Mouse (Mus musculus): Measurements from ENCODE around the gene Tead3. TPM values are rescaled to one million over a fixed set of nuclear protein-coding genes. Genes with fewer than 3 reads are reported as not detected.

The Tead3 gene
- polyA plus RNA-seq, 1 experiment from 2014 or later = 8.7 TPM

GRCm38 (mm10) chr17:28300850-28301249, 49.8 kb downstream of the Tead3 start:
- 49% methylated on average over 3 of the region's 3 CpGs for WGBS
- no peak overlapping the region for H3K27ac ChIP-seq (replicated peaks)
- no peaks in the 10 kb centered on the region for H3K9me3 ChIP-seq (ENCODE audit: control insufficient read depth, low read length)
- peaks cover 11% of the 10 kb centered on the region for H3K36me3 ChIP-seq (ENCODE audit: control insufficient read depth, insufficient read depth, low read length)
- H3K9ac ChIP-seq (ENCODE audit: low read length) = no peak overlapping the region
- H3K4me2 ChIP-seq (replicated peaks; ENCODE audit: low read depth) = no peak overlapping the region
- no peaks in the 10 kb centered on the region for H3K4me1 ChIP-seq (replicated peaks; ENCODE audit: control insufficient read depth, insufficient read depth)
- DNase-seq (ENCODE audit: low spot score) (no peak), ATAC-seq (ENCODE audit: low FRiP score, low TSS enrichment) (no peak)
- TF ChIP-seq EP300 (optimal IDR thresholded peaks at IDR 0.05) (no peak), CTCF (IDR thresholded peaks at IDR 0.05; ENCODE audit: low read depth) (no peak)
- no peak overlapping the region for H3K4me3 ChIP-seq (ENCODE audit: low read depth, low read length)
- no peaks in the 10 kb centered on the region for H3K27me3 ChIP-seq (ENCODE audit: control insufficient read depth, insufficient read depth, low read length)

GRCm38 (mm10) chr17:28300323-28300722, 50.3 kb downstream of the Tead3 start:
- H3K4me2 ChIP-seq (replicated peaks; ENCODE audit: low read depth) = no peak overlapping the region
- TF ChIP-seq EP300 (optimal IDR thresholded peaks at IDR 0.05) = no peak
- no peak for TF ChIP-seq CTCF (IDR thresholded peaks at IDR 0.05; ENCODE audit: low read depth)
- no peak overlapping the region for H3K4me3 ChIP-seq (ENCODE audit: low read depth, low read length)
- WGBS = 63% methylated on average over 9 of the region's 9 CpGs
- H3K27me3 ChIP-seq (ENCODE audit: control insufficient read depth, insufficient read depth, low read length) = no peaks in the 10 kb centered on the region
- H3K36me3 ChIP-seq (ENCODE audit: control insufficient read depth, insufficient read depth, low read length) = peaks cover 11% of the 10 kb centered on the region
- 0 out of 2 replicates have a peak overlapping the region, but pooled peaks have one; percentile 23 for H3K9ac ChIP-seq (ENCODE audit: low read length)
- no peak overlapping the region for H3K27ac ChIP-seq (replicated peaks)
- ATAC-seq (ENCODE audit: low FRiP score, low TSS enrichment) (peak; percentile 21; the same call in 1 of the 2 replicates), DNase-seq (ENCODE audit: low spot score) (no peak)
- H3K9me3 ChIP-seq (ENCODE audit: control insufficient read depth, low read length) = no peaks in the 10 kb centered on the region
- no peaks in the 10 kb centered on the region for H3K4me1 ChIP-seq (replicated peaks; ENCODE audit: control insufficient read depth, insufficient read depth)

DNA sequence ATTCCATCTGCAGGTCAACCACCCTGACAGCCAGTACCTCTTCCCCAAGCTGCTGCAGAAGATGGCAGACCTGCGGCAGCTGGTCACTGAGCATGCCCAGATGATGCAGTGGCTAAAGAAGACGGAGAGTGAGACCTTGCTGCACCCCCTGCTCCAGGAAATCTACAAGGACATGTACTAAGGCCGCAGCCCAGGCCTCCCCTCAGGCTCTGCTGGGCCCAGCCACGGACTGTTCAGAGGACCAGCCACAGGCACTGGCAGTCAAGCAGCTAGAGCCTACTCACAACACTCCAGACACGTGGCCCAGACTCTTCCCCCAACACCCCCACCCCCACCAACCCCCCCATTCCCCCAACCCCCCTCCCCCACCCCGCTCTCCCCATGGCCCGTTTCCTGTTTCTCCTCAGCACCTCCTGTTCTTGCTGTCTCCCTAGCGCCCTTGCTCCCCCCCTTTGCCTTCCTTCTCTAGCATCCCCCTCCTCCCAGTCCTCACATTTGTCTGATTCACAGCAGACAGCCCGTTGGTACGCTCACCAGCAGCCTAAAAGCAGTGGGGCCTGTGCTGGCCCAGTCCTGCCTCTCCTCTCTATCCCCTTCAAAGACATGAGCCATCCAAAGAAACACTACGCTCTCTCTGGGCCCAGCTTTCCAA, 50.8 kb downstream of the Tead3 start:
- 43% methylated on average over 10 of the region's 11 CpGs for WGBS
- Histone ChIP-seq H3K36me3 (ENCODE audit: control insufficient read depth, insufficient read depth, low read length) (peaks cover 11% of the 10 kb centered on the region), H3K27me3 (ENCODE audit: control insufficient read depth, insufficient read depth, low read length) (no peaks in the 10 kb centered on the region), H3K4me1 (replicated peaks; ENCODE audit: control insufficient read depth, insufficient read depth) (no peaks in the 10 kb centered on the region), H3K4me3 (ENCODE audit: low read depth, low read length) (no peak overlapping the region), H3K4me2 (replicated peaks; ENCODE audit: low read depth) (no peak overlapping the region), H3K9me3 (ENCODE audit: control insufficient read depth, low read length) (no peaks in the 10 kb centered on the region), H3K9ac (ENCODE audit: low read length) (peak overlapping the region; percentile 23; the same call in 1 of the 2 replicates), H3K27ac (replicated peaks) (no peak overlapping the region)
- DNase-seq (ENCODE audit: low spot score) (no peak), ATAC-seq (ENCODE audit: low FRiP score, low TSS enrichment) (peak; percentile 38; the same call in 1 of the 2 replicates)
- TF ChIP-seq EP300 (optimal IDR thresholded peaks at IDR 0.05) (no peak), CTCF (IDR thresholded peaks at IDR 0.05; ENCODE audit: low read depth) (no peak)

DNA sequence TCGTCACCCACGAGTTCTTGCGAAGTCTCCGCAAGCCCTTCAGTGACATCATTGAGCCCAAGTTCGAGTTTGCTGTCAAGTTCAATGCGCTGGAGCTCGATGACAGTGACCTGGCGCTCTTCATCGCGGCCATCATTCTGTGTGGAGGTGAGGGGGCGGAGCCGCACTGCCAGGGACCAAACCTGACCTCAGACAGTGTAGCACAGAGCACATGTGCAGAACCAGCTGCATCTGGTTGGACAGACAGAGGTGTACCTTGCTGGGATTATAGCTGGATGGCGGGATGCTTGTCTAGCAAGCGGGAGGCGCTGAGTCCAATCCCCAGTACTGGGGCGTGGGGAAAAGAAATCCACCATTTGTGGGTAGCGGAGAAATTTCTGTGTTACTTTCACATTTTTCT, 51.7 kb downstream of the Tead3 start:
- no peaks in the 10 kb centered on the region for H3K4me1 ChIP-seq (replicated peaks; ENCODE audit: control insufficient read depth, insufficient read depth)
- no peak overlapping the region for H3K9ac ChIP-seq (ENCODE audit: low read length)
- no peak overlapping the region for H3K27ac ChIP-seq (replicated peaks)
- H3K36me3 ChIP-seq (ENCODE audit: control insufficient read depth, insufficient read depth, low read length) = peaks cover 11% of the 10 kb centered on the region
- no peak overlapping the region for H3K4me3 ChIP-seq (ENCODE audit: low read depth, low read length)
- H3K9me3 ChIP-seq (ENCODE audit: control insufficient read depth, low read length) = no peaks in the 10 kb centered on the region
- no peak for ATAC-seq (ENCODE audit: low FRiP score, low TSS enrichment)
- no peak for TF ChIP-seq EP300 (optimal IDR thresholded peaks at IDR 0.05)
- TF ChIP-seq CTCF (IDR thresholded peaks at IDR 0.05; ENCODE audit: low read depth) = no peak
- no peak for DNase-seq (ENCODE audit: low spot score)
- WGBS = 95% methylated on average over 17 of the region's 17 CpGs
- H3K27me3 ChIP-seq (ENCODE audit: control insufficient read depth, insufficient read depth, low read length) = no peaks in the 10 kb centered on the region
- no peak overlapping the region for H3K4me2 ChIP-seq (replicated peaks; ENCODE audit: low read depth)

- no peak for DNase-seq (ENCODE audit: low spot score)
- TF ChIP-seq EP300 (optimal IDR thresholded peaks at IDR 0.05) (no peak), CTCF (IDR thresholded peaks at IDR 0.05; ENCODE audit: low read depth) (no peak)
- H3K4me2 ChIP-seq (replicated peaks; ENCODE audit: low read depth) = no peak overlapping the region
- H3K9me3 ChIP-seq (ENCODE audit: control insufficient read depth, low read length) = no peaks in the 10 kb centered on the region
- H3K36me3 ChIP-seq (ENCODE audit: control insufficient read depth, insufficient read depth, low read length) = peaks cover 15% of the 10 kb centered on the region
- no peak for ATAC-seq (ENCODE audit: low FRiP score, low TSS enrichment)
- WGBS = 61% methylated on average over 17 of the region's 17 CpGs
- H3K27ac ChIP-seq (replicated peaks) = no peak overlapping the region
- H3K27me3 ChIP-seq (ENCODE audit: control insufficient read depth, insufficient read depth, low read length) = no peaks in the 10 kb centered on the region
- H3K4me3 ChIP-seq (ENCODE audit: low read depth, low read length) = no peak overlapping the region
- no peaks in the 10 kb centered on the region for H3K4me1 ChIP-seq (replicated peaks; ENCODE audit: control insufficient read depth, insufficient read depth)
- 0 out of 2 replicates have a peak overlapping the region, but pooled peaks have one; percentile 27 for H3K9ac ChIP-seq (ENCODE audit: low read length)
Observed at GRCm38 (mm10) chr17:28294449-28295333, 55.9 kb downstream of the Tead3 start.

All from stomach, postnatal 0 days (tissue).